Mouse (Mus musculus) lung, adult 2 months (tissue): ENCODE measurements around the gene Dusp28. TPM values are rescaled to one million over a fixed set of nuclear protein-coding genes. Genes with fewer than 3 reads are reported as not detected.

Experiments
- DNase-seq: peaks from one replicate; pipeline ENCODE4 v3.0.0; 2022
- H3K4me1 ChIP-seq: fragments of 200-500 bp; 2 replicates; pipeline ENCODE4 v1.6.1; 2011; ENCODE audit warnings: low read length; ENCODE audit not compliant: control insufficient read depth, insufficient read depth
- H3K4me3 ChIP-seq: fragments of 200-500 bp; replicated peaks from 2 replicates; pipeline ENCODE3; 2011; ENCODE audit warnings: low read depth, mild to moderate bottlenecking, control low read depth, low read length; ENCODE audit errors: extremely low read depth
- CTCF ChIP-seq: fragments of 200-500 bp; IDR thresholded peaks from 2 replicates; pipeline ENCODE4 v1.5.1; 2011; ENCODE audit warnings: mild to moderate bottlenecking, low read length, control low read depth; ENCODE audit not compliant: insufficient read depth
- POLR2A ChIP-seq: fragments of 200-500 bp; IDR thresholded peaks from 2 replicates; pipeline ENCODE4 v1.6.1; 2011; ENCODE audit warnings: low read depth, mild to moderate bottlenecking, control low read depth, low read length, borderline replicate concordance; ENCODE audit errors: extremely low read depth
- WGBS: fragments of 180-500 bp; shearing (Covaris S2); methylation state at CpG from one replicate; pipeline ENCODE4 v1.1.7; 2018; 5-methylcytosine and 5-hydroxymethylcytosine counted together
- polyA plus RNA-seq: library from polyadenylated mRNA; depleted of rRNA; stranded (reverse); fragments of >200 nt; gene quantifications from 2 replicates; pipeline ENCODE4 v1.2.3, GENCODE M21; 2012

Gene Dusp28
- polyA plus RNA-seq, 1 experiment = 21.9 TPM

DNA sequence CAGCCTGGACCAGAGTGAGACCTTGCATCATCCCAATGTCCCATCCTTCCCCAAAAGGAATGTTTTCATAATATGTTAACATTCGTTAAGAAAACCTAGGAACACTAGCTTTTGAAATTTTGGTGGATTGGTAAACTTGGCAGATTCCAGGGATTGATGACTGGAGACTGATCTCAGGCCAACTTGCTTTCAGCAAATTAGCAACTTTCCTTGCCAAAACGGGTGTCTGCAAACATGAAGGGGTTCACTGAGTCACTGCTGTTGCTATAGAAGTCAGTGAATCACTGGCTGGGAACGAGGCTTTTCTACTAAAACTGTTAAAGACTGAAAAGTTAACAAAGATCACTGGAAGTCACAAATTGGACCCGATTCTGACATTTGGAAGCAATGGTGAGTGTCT is 3.2 kb upstream of the Dusp28 start:
- Histone ChIP-seq H3K4me3 (no peak overlapping the region), H3K4me1 (peaks cover 10% of the 10 kb centered on the region; the same call in 1 of the 2 replicates)
- WGBS = 60% methylated on average over 4 of the region's 4 CpGs
- no peak for DNase-seq
- TF ChIP-seq CTCF (no peak), POLR2A (no peak)

DNA sequence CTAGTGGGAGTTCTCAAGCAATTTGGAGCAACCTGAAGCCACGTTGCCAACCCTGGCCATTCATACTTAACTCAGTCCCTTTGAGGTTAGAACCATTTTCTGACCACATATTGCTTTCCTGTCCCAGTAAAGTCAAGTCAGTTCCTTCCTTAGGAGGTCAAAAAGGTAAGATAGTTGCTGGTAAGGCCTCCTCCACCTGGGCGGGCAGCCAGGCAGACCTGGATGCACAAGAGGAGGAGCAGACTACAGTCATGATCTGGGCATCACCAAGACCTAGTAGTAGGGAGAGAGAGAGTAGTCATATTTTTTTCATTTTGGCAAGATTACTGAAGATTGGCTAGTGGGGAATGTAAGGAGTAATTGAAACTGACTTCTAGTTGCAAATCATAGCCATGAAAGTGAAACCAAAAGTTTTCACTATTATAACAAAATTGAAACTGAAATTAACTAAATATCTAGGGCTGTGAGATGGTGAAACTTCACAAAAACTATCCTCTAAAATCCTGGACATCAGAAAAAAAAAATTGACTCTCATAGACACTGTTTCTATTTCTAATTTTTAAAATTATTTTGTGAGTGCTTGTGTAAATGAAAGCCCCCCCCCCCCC is 974 bp upstream of the Dusp28 start:
- DNase-seq = no peak
- no peak overlapping the region for H3K4me3 ChIP-seq
- WGBS = 90% methylated on average over 2 of the region's 2 CpGs
- peaks cover 17% of the 10 kb centered on the region for H3K4me1 ChIP-seq
- no peak for TF ChIP-seq CTCF
- TF ChIP-seq POLR2A = no peak

DNA sequence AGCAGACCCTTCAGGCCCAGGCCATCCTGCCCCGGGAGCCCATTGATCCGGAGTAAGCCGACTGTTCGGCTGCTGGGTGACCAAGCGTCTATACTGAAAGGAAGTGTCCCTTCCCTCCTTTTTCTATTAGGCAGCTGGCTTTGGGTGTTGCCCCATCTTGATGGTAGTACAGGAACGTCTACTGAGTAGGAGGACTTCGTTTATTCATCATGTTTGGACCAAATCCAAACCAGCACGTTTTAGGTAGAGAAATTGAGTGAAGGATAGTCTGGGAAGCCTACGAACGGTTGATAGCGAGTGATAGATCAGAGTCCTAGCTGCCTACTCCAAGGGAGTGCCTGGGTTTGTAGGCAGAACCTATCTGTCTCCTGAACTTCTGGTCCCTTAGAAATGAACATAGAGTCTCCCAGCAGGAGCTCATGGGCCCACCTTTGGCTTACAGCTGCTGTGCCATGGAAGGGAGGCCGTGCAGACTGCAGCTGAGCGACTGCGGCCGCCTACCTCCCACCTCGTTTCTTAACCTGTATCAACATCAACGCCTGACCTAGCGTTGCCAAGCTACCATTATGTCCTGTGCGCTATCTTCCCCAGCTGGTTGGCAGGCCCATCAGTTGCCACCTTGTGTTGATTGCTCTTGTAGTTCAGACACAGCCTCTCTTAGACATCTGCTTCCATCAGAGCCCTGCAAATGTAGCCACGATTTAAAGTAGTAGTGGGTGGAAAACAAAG is 1.0 kb downstream of the Dusp28 start:
- TF ChIP-seq CTCF (no peak), POLR2A (no peak)
- 43% methylated on average over 20 of the region's 20 CpGs for WGBS
- peaks cover 26% of the 10 kb centered on the region for H3K4me1 ChIP-seq
- peak overlapping the region; percentile 73 for H3K4me3 ChIP-seq
- DNase-seq = no peak

DNA sequence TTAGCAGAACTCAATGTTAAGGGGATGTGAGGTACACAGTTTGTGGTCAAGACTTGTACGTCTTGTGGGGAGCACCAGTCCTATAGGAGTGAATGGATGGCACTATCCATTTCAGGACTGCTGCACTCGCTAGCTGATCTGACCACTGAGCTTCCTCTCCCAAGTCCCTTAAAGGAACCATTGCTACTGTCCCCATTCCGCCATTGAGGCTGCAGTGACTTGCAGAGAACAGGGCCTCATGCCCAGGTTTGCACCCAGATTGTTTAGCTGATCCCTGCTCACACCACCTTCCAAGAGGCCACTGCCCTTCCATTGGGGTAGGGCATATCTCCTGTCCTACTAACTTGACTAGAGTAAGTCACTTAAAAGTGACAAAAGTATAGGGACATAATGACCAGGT is 1.9 kb downstream of the Dusp28 start:
- TF ChIP-seq POLR2A (no peak), CTCF (no peak)
- Histone ChIP-seq H3K4me3 (no peak overlapping the region), H3K4me1 (peaks cover 25% of the 10 kb centered on the region)
- DNase-seq = no peak
- WGBS = 99% methylated on average over 3 of the region's 3 CpGs

DNA sequence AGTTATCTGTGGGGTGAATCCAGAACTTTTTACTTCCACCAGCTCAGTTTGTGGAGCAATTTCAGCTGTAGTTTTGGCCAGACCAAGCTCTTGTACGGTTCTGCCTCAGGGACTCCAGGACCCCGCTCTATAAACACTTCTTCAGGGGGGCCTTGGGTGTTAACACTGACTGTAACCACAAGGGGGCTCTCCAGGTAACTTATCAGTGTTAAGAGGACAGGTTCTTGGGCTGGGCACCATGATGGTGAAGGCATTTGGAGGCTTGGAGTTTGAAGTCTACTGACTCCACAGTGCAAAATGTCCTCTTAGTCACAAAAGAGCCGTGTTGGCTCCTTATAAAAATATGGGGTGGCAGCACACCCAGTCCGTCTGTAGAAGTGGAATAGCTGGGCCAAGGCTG is 2.3 kb downstream of the Dusp28 start:
- H3K4me3 ChIP-seq = no peak overlapping the region
- TF ChIP-seq CTCF (no peak), POLR2A (no peak)
- DNase-seq = no peak
- H3K4me1 ChIP-seq = peaks cover 25% of the 10 kb centered on the region
- 65% methylated on average over 4 of the region's 4 CpGs for WGBS

DNA sequence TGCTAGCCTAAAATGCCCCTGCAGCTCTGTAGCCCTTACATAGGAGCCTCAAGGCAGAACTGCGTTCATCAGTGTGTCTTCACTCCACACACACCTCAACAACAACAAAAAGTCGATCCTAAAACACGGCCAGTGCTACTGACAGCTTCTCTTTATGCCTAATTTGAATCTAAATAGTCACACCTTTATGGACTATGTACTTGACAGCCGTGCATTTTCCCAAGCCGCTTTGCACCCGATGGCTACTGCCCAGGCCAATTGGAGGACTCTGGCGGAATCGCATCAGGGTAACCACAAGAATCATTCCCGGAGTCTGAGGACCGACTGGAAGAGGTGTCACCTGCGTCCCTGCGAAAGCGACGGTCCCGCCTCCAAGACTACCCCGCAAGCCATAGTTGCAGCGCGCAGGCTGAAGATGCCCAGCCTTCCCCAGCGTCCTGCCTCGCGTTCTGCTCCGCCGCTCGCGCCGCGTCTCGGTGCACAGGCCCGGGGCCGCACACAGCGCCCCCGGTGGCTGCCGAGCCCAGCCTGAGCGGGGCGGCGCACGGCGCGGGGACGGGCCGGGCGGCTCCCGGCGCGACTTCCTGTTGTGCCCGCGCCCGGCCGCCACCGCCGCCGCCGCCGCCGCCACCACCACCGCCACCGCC is 3.6 kb downstream of the Dusp28 start, which contains the start of gene Rnpepl1:
Gene Rnpepl1, plus strand, starts transcription at position 545 of the 647 bp plus-strand sequence.
- WGBS = under 1% methylated on average over 52 of the region's 57 CpGs
- peak; percentile 68; the same call in 1 of the 2 replicates for TF ChIP-seq POLR2A
- peak; percentile 16; the same call in 1 of the 2 replicates for TF ChIP-seq CTCF
- Histone ChIP-seq H3K4me3 (peak within 1 kb of the TSS; percentile 79), H3K4me1 (peaks cover 25% of the 10 kb centered on the region)
- peak; percentile 72 for DNase-seq

DNA sequence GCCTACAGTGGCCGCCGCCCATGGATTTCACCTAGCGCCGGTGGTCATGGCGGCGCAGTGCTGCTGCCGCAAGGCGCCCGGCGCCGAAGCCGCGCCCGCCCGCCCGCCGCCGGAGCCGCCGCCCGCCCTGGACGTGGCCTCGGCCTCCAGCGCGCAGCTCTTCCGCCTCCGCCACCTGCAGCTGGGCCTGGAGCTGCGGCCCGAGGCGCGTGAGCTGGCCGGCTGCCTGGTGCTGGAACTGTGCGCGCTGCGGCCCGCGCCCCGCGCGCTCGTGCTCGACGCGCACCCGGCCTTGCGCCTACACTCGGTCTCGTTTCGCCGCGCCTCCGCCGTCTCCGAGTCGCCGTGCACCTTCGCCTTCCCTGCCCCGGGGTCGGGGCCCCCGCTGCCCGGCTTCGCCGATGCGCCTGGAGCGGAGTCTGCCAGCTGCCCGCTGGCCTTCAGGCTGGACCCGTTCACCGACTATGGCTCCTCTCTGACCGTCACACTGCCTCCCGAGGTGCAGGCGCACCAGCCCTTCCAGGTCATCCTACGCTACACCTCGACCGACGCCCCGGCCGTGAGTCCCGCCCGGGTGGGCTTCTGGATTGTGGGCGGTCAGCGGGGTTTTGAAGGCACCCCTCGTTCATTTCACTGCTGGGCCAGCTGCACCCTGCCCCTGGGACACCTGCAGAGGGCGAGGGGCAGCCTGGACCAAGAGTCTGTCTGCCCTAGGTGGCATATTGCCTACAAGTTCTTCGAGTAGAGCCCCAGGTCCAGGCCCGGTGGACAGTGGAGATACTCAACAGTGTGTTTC is 4.3 kb downstream of the Dusp28 start:
- 1% methylated on average over 79 of the region's 85 CpGs for WGBS
- peaks cover 25% of the 10 kb centered on the region for H3K4me1 ChIP-seq
- peak; percentile 60 for DNase-seq
- peak overlapping the region; percentile 79 for H3K4me3 ChIP-seq
- TF ChIP-seq CTCF (no peak), POLR2A (peak; percentile 17; the same call in 1 of the 2 replicates)

DNA sequence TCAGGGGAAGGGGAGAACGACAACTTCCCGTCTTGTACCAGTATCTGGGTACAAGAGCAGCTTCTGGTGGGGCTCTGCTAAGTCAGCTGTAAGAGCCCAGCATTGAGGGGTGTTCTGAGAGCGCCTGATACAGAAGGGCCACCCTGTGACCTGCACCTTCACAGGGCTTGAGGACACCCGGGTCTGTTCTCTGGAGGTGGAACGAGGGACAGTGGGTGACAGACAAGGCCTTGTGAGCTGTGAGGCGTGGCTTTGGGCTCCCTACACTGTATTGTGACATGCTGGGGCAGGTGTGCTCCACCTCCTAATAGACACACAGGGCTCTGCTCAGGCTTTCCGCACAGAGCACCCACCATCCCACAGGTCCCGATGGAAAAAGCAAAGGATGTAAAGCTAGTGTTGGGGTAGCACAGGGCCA is 4.9 kb downstream of the Dusp28 start:
- H3K4me3 ChIP-seq = peak overlapping the region; percentile 79
- WGBS = 28% methylated on average over 8 of the region's 8 CpGs
- TF ChIP-seq POLR2A = no peak
- no peak for DNase-seq
- peaks cover 25% of the 10 kb centered on the region for H3K4me1 ChIP-seq

DNA sequence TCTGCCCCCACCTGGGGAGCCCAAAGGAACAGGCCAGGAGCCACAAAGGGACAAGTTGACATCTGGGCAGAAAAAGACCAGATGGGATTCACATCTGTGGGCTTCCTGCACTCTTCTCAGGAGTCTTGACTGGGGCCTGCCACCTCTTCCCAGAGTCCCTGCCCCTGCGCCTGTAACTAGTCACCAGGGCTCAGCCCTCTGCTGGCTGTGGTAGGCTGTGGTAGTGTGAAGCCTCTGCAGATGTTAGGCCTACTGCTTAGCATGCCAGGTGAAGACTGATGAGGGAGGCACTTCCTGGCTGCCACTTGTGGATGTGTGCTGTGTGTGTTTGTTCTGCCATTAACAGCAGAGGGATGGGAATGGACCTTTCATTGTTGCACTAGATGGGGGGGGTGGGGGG is 5.5 kb downstream of the Dusp28 start:
- Histone ChIP-seq H3K4me3 (peak overlapping the region; percentile 79), H3K4me1 (peaks cover 25% of the 10 kb centered on the region)
- WGBS = 36% methylated on average over 1 of the region's 1 CpGs
- DNase-seq = no peak
- TF ChIP-seq POLR2A (no peak), CTCF (0 out of 2 replicates have a peak, but pooled peaks have one; percentile 13)
